Mouse (Mus musculus): Measurements from ENCODE around the gene Car6. TPM values are rescaled to one million over a fixed set of nuclear protein-coding genes. Genes with fewer than 3 reads are reported as not detected.

Gene Car6
- polyA plus RNA-seq, 1 experiment from 2014 or later: not detected

DNA sequence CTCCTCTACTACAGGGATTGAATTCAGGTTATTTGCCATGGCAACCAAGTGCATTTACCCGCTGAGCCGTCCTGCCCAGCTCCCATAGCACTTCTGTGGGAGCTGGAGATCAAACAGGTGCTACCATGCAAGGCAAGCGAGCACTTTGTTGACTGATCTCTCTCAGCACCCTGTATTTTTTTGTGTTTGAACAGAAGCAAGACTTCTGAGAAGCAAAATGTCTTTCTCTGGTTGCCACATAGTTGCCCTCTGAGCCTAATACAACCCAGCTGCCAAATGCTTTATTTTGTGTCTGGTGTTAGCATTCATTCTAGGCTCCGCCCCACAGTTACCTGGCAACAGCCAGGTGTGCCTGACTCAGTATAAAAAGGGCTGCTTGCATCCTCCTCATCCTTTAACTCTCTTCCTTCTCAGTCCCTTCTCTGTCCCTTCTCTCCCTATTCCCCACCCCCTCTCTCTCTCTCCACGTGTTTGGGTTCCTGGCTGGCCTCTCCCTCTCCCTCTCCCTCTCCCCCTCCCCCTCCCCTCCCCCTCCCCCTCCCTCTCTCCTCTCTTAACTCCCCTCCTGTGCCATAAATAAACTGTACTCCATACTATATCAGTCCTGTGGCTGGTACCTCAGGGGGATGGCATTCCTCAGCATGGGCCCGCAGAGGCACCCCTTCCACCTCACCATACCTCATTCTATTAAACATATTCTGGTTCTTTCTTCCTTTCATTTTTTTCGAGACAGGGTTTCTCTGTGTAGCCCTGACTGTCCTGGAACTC lies 27.6 kb upstream of the Car6 start:
- H3K4me3 ChIP-seq: no peak overlapping the region
- 46% methylated on average over 7 of the region's 7 CpGs for WGBS
- H3K9me3 ChIP-seq: no peaks in the 10 kb centered on the region
- H3K4me2 ChIP-seq: no peak overlapping the region
- H3K9ac ChIP-seq: no peak overlapping the region; the same call in 1 of the 2 replicates
- peak; percentile 45 for ATAC-seq (ENCODE audit: extremely low read depth, insufficient number of reproducible peaks, low FRiP score, low TSS enrichment)
- no peaks in the 10 kb centered on the region for H3K27me3 ChIP-seq (replicated peaks)
- no peaks in the 10 kb centered on the region for H3K36me3 ChIP-seq
- peak overlapping the region; percentile 53 for H3K27ac ChIP-seq (replicated peaks)
- peaks cover 49% of the 10 kb centered on the region for H3K4me1 ChIP-seq

DNA sequence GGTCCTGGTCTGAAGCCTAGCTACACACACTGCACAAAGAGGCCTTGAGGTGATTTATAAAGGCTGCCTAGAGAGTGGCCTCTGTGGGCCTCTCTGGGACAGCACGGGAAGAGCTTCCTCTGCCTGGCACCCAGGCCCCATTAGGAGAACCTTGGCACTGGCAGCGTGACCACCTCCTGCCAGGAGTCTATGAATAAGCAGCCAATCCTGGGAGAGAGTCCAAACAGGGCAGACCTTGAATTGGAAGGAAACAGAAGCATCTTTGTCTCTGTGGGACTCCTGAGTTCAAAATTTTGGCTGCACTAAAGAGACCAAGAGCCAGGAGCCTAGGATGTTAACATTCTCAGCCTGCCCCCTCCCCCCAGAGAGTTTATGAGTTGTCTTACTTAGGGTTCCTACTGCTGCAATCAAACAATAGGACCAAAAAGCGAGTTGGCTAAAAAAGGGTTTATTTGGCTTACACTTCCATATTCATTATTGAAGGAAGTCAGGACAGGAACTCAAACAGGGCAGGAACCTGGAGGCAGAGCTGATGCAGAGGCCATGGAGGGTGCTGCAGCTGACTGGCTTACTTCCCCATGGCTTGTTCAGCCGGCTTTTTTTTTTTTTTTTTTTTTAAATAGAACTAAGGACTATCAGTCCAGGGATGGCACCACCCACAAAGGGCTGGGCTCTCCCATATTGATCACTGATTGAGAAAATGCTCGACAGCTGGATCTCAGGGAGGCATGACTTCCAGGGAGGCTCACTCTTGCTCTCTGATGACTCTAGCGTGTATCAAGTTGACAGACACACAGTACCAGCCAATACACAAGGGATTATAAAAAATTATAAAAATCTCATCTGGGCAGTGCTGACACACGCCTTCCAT lies 25.9 kb upstream of the Car6 start:
- no peak for ATAC-seq (ENCODE audit: extremely low read depth, insufficient number of reproducible peaks, low FRiP score, low TSS enrichment)

DNA sequence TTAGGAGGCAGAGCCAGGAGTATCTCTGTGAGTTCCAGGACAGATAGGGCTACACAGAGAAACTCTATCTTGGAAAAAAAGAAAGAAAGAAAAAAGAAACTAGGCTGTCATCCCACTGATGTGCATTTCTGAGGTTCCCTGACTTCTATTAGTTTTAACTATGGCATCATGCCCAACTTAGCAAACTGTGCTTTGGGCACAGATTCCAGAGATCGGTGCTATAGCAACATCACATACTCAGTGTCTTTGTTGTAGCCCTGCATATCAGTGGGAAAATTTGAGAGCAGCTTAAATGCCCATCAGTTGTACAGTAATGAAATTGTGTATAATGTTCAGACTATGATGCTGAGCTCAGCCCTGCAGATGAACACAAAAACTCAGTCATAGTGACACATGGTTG lies 24.6 kb upstream of the Car6 start:
- no peak overlapping the region for H3K9ac ChIP-seq
- no peak overlapping the region for H3K4me3 ChIP-seq
- H3K4me2 ChIP-seq: no peak overlapping the region
- H3K4me1 ChIP-seq: peaks cover 36% of the 10 kb centered on the region
- H3K9me3 ChIP-seq: no peaks in the 10 kb centered on the region
- ATAC-seq (ENCODE audit: extremely low read depth, insufficient number of reproducible peaks, low FRiP score, low TSS enrichment): no peak
- no peaks in the 10 kb centered on the region for H3K27me3 ChIP-seq (replicated peaks)
- H3K27ac ChIP-seq (replicated peaks): no peak overlapping the region
- 79% methylated on average over 1 of the region's 1 CpGs for WGBS
- no peaks in the 10 kb centered on the region for H3K36me3 ChIP-seq

More for the DNA sequence above, 25.9 kb upstream of the Car6 start:
- no peaks in the 10 kb centered on the region for H3K9me3 ChIP-seq
- 61% methylated on average over 7 of the region's 7 CpGs for WGBS
- no peaks in the 10 kb centered on the region for H3K36me3 ChIP-seq
- no peak overlapping the region for H3K4me3 ChIP-seq
- no peak overlapping the region for H3K9ac ChIP-seq
- no peaks in the 10 kb centered on the region for H3K27me3 ChIP-seq (replicated peaks)
- peak overlapping the region; percentile 62 for H3K27ac ChIP-seq (replicated peaks)
- H3K4me2 ChIP-seq: no peak overlapping the region
- H3K4me1 ChIP-seq: peaks cover 46% of the 10 kb centered on the region

DNA sequence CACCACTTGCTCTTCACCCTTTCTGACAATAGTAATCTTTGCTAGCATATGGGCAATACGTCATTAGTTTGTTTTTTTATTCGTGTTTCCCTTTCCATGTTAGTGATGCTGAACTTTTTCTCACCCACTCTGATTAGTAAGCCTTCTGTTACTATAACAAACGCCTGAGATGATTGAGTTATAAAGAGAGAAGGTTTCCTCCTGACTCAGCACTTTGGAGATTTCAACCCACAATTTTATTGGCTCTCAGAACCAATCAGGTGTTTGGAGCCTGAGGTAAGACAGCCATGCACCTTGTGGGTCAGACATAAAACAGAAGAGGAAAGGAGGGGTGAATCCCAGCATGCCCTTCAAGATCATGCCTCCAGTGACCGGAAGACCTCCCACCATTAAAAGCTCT lies 22.7 kb upstream of the Car6 start:
- Histone ChIP-seq H3K9me3 (no peaks in the 10 kb centered on the region), H3K27ac (replicated peaks) (no peak overlapping the region), H3K9ac (no peak overlapping the region), H3K4me1 (peaks cover 24% of the 10 kb centered on the region), H3K4me3 (no peak overlapping the region), H3K4me2 (no peak overlapping the region), H3K27me3 (replicated peaks) (no peaks in the 10 kb centered on the region), H3K36me3 (no peaks in the 10 kb centered on the region)
- 79% methylated on average over 4 of the region's 4 CpGs for WGBS
- ATAC-seq (ENCODE audit: extremely low read depth, insufficient number of reproducible peaks, low FRiP score, low TSS enrichment): no peak

DNA sequence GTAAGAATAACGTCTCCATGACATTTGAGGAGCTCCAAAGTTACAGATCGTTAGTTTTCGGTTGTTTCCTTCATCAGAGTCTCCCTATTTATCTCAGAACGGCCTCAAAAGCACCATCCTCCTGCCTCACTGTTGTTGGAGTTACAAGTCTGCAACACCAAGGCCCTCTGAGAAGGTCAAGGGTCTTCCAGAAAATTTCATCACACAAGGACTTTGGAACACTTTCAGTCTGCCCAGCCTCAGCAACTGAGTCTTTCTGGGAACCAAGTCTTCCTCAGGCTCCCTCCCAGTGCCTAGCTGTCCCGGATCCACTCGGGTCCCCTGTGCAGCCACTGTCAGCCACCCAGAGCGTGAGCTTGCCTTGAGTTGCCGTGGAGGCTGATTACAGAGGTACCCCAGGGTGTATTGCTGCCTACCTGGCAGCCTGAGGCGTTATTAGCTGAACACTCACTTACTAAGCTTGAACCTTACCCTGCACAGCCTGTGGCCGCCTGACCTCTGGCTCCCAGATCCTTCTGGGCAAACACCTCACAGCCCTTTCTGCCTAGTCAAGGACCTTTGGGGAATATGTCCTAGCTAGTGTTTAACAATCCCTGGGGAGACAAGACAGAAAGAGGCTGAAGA lies 20.0 kb upstream of the Car6 start:
- ATAC-seq (ENCODE audit: extremely low read depth, insufficient number of reproducible peaks, low FRiP score, low TSS enrichment): no peak
- 47% methylated on average over 10 of the region's 10 CpGs for WGBS
- Histone ChIP-seq H3K9me3 (no peaks in the 10 kb centered on the region), H3K36me3 (no peaks in the 10 kb centered on the region), H3K4me2 (peak overlapping the region; percentile 63), H3K27ac (replicated peaks) (no peak overlapping the region), H3K9ac (peak overlapping the region; percentile 40; the same call in 1 of the 2 replicates), H3K4me3 (peak overlapping the region; percentile 36; the same call in 1 of the 2 replicates), H3K27me3 (replicated peaks) (no peaks in the 10 kb centered on the region), H3K4me1 (peaks cover 9% of the 10 kb centered on the region)

DNA sequence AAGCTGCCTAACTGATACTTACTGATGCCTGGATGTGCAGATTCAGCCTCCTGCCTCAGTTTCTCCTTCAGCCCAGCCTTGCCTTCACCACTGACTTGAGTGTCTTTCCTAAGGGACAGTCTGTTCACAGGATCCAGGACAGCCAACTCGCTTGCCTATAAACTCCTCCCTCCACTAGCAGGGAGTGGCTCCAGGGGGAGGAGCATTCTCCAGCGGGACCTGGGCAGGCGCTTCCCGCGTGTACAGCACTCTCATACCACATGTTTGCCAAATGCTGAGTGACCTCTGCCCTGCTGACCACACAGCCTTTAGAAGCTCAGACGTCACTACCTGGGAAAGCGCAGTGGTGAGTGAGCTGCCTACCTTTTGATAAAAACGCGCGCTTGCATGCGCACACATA lies 19.5 kb upstream of the Car6 start:
- ATAC-seq (ENCODE audit: extremely low read depth, insufficient number of reproducible peaks, low FRiP score, low TSS enrichment): no peak
- no peaks in the 10 kb centered on the region for H3K36me3 ChIP-seq
- H3K27ac ChIP-seq (replicated peaks): no peak overlapping the region
- H3K4me2 ChIP-seq: peak overlapping the region; percentile 63
- WGBS: 21% methylated on average over 11 of the region's 11 CpGs
- peaks cover 9% of the 10 kb centered on the region for H3K4me1 ChIP-seq
- no peaks in the 10 kb centered on the region for H3K27me3 ChIP-seq (replicated peaks)
- H3K9me3 ChIP-seq: no peaks in the 10 kb centered on the region
- peak overlapping the region; percentile 40; the same call in 1 of the 2 replicates for H3K9ac ChIP-seq
- peak overlapping the region; percentile 36 for H3K4me3 ChIP-seq

DNA sequence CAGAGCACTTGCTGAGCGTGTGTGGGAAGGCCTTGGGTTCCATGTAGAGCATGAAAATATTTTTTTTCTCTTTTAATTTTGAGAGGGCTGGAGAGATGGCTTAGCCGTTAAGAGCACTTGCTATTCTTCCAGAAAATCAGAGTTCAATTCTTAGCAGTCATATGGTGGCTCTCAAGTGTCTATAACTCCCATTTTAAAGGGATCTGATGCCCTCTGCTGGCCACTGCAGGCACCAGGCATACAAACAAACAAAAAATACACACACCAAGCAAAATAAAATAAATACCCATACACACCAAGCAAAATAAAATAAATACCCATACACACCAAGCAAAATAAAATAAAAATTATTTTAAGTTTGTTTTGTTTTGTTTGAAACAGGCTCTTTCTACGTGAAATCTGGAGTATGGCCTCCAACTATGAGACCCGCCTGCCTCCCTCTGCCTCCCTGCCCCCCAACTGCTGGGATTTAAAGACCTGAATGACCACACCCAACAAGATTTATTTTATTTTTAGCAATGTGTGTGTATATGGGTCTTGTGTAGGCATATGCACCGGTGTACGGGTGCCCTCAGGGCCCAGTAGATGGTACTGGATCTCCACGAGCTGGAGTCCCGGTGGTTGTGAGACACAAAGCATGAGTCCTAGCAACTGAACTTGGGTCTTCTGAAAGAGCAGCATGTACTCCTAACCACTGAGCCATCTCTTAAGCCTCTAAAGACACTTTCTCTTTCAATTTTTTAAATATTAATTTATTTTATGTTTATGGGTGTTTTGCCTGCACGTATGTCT lies 18.6 kb upstream of the Car6 start:
- H3K27me3 ChIP-seq (replicated peaks): no peaks in the 10 kb centered on the region
- peaks cover 9% of the 10 kb centered on the region for H3K4me1 ChIP-seq
- H3K9me3 ChIP-seq: no peaks in the 10 kb centered on the region
- no peak overlapping the region for H3K4me2 ChIP-seq
- ATAC-seq (ENCODE audit: extremely low read depth, insufficient number of reproducible peaks, low FRiP score, low TSS enrichment): no peak
- no peaks in the 10 kb centered on the region for H3K36me3 ChIP-seq
- no peak overlapping the region for H3K27ac ChIP-seq (replicated peaks)
- WGBS: 68% methylated on average over 9 of the region's 9 CpGs
- no peak overlapping the region for H3K9ac ChIP-seq
- H3K4me3 ChIP-seq: no peak overlapping the region

DNA sequence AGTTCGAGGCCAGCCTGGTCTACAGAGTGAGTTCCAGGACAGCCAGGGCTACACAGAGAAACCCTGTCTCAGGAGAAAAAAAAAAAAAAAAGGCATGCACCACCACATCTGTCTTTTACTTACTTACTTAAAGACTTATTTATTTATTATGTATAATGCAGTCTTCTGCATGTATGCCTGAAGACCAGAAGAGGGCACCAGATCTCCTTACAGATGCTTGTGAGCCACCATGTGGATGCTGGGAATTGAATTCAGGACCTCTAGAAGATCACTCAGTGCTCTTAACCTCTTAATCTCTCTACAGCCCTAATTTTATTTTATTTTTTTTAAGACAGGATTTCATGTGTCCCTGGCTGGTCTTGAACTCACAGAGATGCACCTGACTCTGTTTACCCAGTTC lies 16.8 kb upstream of the Car6 start:
- no peak overlapping the region for H3K4me2 ChIP-seq
- H3K9ac ChIP-seq: no peak overlapping the region
- no peaks in the 10 kb centered on the region for H3K9me3 ChIP-seq
- H3K4me1 ChIP-seq: peaks cover 13% of the 10 kb centered on the region
- no peak for ATAC-seq (ENCODE audit: extremely low read depth, insufficient number of reproducible peaks, low FRiP score, low TSS enrichment)
- no peak overlapping the region for H3K27ac ChIP-seq (replicated peaks)
- 94% methylated on average over 1 of the region's 1 CpGs for WGBS
- no peak overlapping the region for H3K4me3 ChIP-seq
- no peaks in the 10 kb centered on the region for H3K27me3 ChIP-seq (replicated peaks)
- H3K36me3 ChIP-seq: no peaks in the 10 kb centered on the region

DNA sequence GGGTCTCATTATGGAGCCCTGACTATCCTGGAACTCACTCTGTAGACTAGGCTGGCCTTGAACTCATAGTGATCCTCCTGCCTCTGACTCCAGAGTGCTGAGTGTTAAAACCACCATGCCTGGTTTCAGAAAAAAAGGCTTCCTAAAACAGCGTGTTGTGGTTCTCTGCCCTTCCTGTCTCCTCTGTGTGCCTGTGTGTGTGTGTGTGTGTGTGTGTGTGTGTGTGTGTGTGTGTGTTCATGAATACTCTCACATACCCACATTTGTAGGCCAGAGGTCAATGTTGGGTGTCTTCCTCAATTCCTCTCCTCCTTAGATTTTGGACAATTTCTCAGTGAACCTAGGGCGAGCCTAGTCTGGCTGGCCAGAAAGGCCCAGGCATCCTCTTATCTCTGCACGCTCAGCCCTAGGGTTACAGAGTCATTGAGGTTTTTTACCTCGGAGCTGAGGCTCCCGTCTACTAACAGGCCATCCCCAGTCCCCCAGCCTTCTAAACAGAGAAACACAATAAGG lies 16.0 kb upstream of the Car6 start:
- Histone ChIP-seq H3K36me3 (no peaks in the 10 kb centered on the region), H3K9me3 (no peaks in the 10 kb centered on the region), H3K4me2 (no peak overlapping the region), H3K27ac (replicated peaks) (no peak overlapping the region), H3K4me1 (peaks cover 16% of the 10 kb centered on the region), H3K4me3 (no peak overlapping the region), H3K27me3 (replicated peaks) (no peaks in the 10 kb centered on the region), H3K9ac (no peak overlapping the region)
- no peak for ATAC-seq (ENCODE audit: extremely low read depth, insufficient number of reproducible peaks, low FRiP score, low TSS enrichment)
- 46% methylated on average over 5 of the region's 5 CpGs for WGBS

DNA sequence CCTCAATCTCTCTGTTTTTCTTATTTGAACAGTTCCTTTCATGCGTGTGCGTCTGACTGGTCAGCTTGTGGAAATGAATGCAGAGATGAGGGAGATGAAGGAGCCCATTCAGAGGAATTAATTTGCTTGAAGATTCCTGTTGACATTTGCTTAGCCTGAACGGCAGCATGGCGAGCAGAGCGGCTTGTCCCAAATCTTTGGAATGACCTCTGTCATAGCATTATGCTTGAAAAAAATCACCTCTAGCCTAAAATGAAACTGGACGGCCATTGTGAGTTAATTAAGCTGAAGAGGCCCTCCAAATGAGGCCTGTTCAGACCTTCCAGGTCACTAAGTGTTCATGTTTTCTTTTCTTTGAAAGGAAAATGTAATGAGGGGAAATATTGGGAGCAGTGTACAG lies 15.3 kb upstream of the Car6 start:
- no peak overlapping the region for H3K4me2 ChIP-seq
- H3K9ac ChIP-seq: no peak overlapping the region
- no peak for ATAC-seq (ENCODE audit: extremely low read depth, insufficient number of reproducible peaks, low FRiP score, low TSS enrichment)
- no peak overlapping the region for H3K4me3 ChIP-seq
- no peaks in the 10 kb centered on the region for H3K36me3 ChIP-seq
- 83% methylated on average over 6 of the region's 6 CpGs for WGBS
- H3K9me3 ChIP-seq: no peaks in the 10 kb centered on the region
- no peaks in the 10 kb centered on the region for H3K27me3 ChIP-seq (replicated peaks)
- no peak overlapping the region for H3K27ac ChIP-seq (replicated peaks)
- peaks cover 16% of the 10 kb centered on the region for H3K4me1 ChIP-seq

Data from heart, embryonic 13.5 days (tissue).